Mouse (Mus musculus): Measurements from ENCODE around the gene Hmgn1. TPM values are rescaled to one million over a fixed set of nuclear protein-coding genes. Genes with fewer than 3 reads are reported as not detected.

Gene Hmgn1
- polyA plus RNA-seq (2017; shearing (Covaris generic)) = 75.4 TPM

GRCm38 (mm10) chr16:96127657-96128344 is at the start of gene Hmgn1:
Gene Hmgn1 (minus strand): TSS chr16:96127729.

GRCm38 (mm10) chr16:96145110-96145800 is 17.7 kb upstream of the Hmgn1 start, which contains the start of gene Wrb:
Gene Wrb (plus strand): TSS chr16:96145407.

GRCm38 (mm10) chr16:96082301-96083178 is 45.0 kb downstream of the Hmgn1 start, which contains the start of gene Brwd1:
Gene Brwd1 (minus strand): TSS chr16:96082526.

Other genes with a start within 250 kb of the Hmgn1 start
- gene Psmg1, start 136.8 kb downstream of the Hmgn1 start, polyA plus RNA-seq (2017; shearing (Covaris generic)) = 65.6 TPM
- gene Brwd1, start 45.2 kb downstream of the Hmgn1 start, polyA plus RNA-seq (2017; shearing (Covaris generic)) = 25.3 TPM
- 10.8 TPM for gene Wrb, start 17.7 kb upstream of the Hmgn1 start, polyA plus RNA-seq (2017; shearing (Covaris generic))
- not detected for gene Lca5l, start 64.5 kb upstream of the Hmgn1 start, polyA plus RNA-seq (2017; shearing (Covaris generic))
- not detected for gene Sh3bgr, start 72.7 kb upstream of the Hmgn1 start, polyA plus RNA-seq (2017; shearing (Covaris generic))
- 1.4 TPM for gene B3galt5, start 108.1 kb upstream of the Hmgn1 start, polyA plus RNA-seq (2017; shearing (Covaris generic))